Mouse (Mus musculus): ENCODE measurements around the gene Tcirg1. TPM values are rescaled to one million over a fixed set of nuclear protein-coding genes. Genes with fewer than 3 reads are reported as not detected.

The Tcirg1 gene
- polyA plus RNA-seq, 1 experiment from 2014 or later: 53.7 TPM

- WGBS: 91% methylated on average over 2 of the region's 2 CpGs
- Histone ChIP-seq H3K4me2 (no peak overlapping the region), H3K27me3 (no peaks in the 10 kb centered on the region), H3K4me1 (peaks cover 13% of the 10 kb centered on the region), H3K27ac (no peak overlapping the region), H3K4me3 (no peak overlapping the region), H3K9me3 (0 out of 2 replicates have a peak, but pooled peaks cover 3% of the 10 kb centered on the region), H3K9ac (no peak overlapping the region), H3K36me3 (peaks cover 29% of the 10 kb centered on the region)
- no peak for ATAC-seq (ENCODE audit: insufficient number of reproducible peaks, insufficient read depth, low FRiP score, low TSS enrichment, low read depth)
These were observed 42.0 kb downstream of the Tcirg1 start for GRCm38 (mm10) chr19:3864960-3865359.

- H3K36me3 ChIP-seq: peaks cover 29% of the 10 kb centered on the region
- 84% methylated on average over 2 of the region's 2 CpGs for WGBS
- H3K4me1 ChIP-seq: 0 out of 2 replicates have a peak, but pooled peaks cover 2% of the 10 kb centered on the region
- H3K4me3 ChIP-seq: no peak overlapping the region
- H3K27ac ChIP-seq: no peak overlapping the region
- no peak overlapping the region for H3K9ac ChIP-seq
- no peak overlapping the region for H3K4me2 ChIP-seq
- no peaks in the 10 kb centered on the region for H3K27me3 ChIP-seq
- no peak for ATAC-seq (ENCODE audit: insufficient number of reproducible peaks, insufficient read depth, low FRiP score, low TSS enrichment, low read depth)
- 0 out of 2 replicates have a peak, but pooled peaks cover 3% of the 10 kb centered on the region for H3K9me3 ChIP-seq
These were observed 44.2 kb downstream of the Tcirg1 start for GRCm38 (mm10) chr19:3862713-3863112.

GRCm38 (mm10) chr19:3857220-3857619 is 49.7 kb downstream of the Tcirg1 start:
- 0 out of 2 replicates have a peak, but pooled peaks cover 4% of the 10 kb centered on the region for H3K36me3 ChIP-seq
- H3K9me3 ChIP-seq: 0 out of 2 replicates have a peak, but pooled peaks cover 3% of the 10 kb centered on the region
- peaks cover 35% of the 10 kb centered on the region for H3K4me1 ChIP-seq
- no peaks in the 10 kb centered on the region for H3K27me3 ChIP-seq
- no peak overlapping the region for H3K27ac ChIP-seq
- no peak overlapping the region for H3K4me3 ChIP-seq
- no peak overlapping the region for H3K4me2 ChIP-seq
- WGBS: 84% methylated on average over 3 of the region's 3 CpGs
- no peak for ATAC-seq (ENCODE audit: insufficient number of reproducible peaks, insufficient read depth, low FRiP score, low TSS enrichment, low read depth)
- no peak overlapping the region for H3K9ac ChIP-seq

GRCm38 (mm10) chr19:3855601-3856000 is 51.3 kb downstream of the Tcirg1 start:
- Histone ChIP-seq H3K27ac (peak overlapping the region; percentile 40), H3K4me3 (no peak overlapping the region), H3K9me3 (no peaks in the 10 kb centered on the region), H3K4me2 (peak overlapping the region; percentile 21), H3K27me3 (no peaks in the 10 kb centered on the region), H3K4me1 (peaks cover 42% of the 10 kb centered on the region), H3K9ac (0 out of 2 replicates have a peak overlapping the region, but pooled peaks have one; percentile 8), H3K36me3 (no peaks in the 10 kb centered on the region)
- no peak for ATAC-seq (ENCODE audit: insufficient number of reproducible peaks, insufficient read depth, low FRiP score, low TSS enrichment, low read depth)
- WGBS: 9% methylated on average over 4 of the region's 4 CpGs

- Histone ChIP-seq H3K9ac (0 out of 2 replicates have a peak overlapping the region, but pooled peaks have one; percentile 8), H3K36me3 (no peaks in the 10 kb centered on the region), H3K4me1 (peaks cover 42% of the 10 kb centered on the region), H3K4me3 (no peak overlapping the region), H3K9me3 (no peaks in the 10 kb centered on the region), H3K4me2 (peak overlapping the region; percentile 21), H3K27me3 (no peaks in the 10 kb centered on the region), H3K27ac (peak overlapping the region; percentile 40)
- 59% methylated on average over 6 of the region's 6 CpGs for WGBS
- no peak for ATAC-seq (ENCODE audit: insufficient number of reproducible peaks, insufficient read depth, low FRiP score, low TSS enrichment, low read depth)
These were observed 51.8 kb downstream of the Tcirg1 start for GRCm38 (mm10) chr19:3855091-3855490.

- ATAC-seq (ENCODE audit: insufficient number of reproducible peaks, insufficient read depth, low FRiP score, low TSS enrichment, low read depth): no peak
- peaks cover 42% of the 10 kb centered on the region for H3K4me1 ChIP-seq
- no peaks in the 10 kb centered on the region for H3K36me3 ChIP-seq
- H3K4me2 ChIP-seq: peak overlapping the region; percentile 71
- 70% methylated on average over 1 of the region's 1 CpGs for WGBS
- no peaks in the 10 kb centered on the region for H3K9me3 ChIP-seq
- H3K27ac ChIP-seq: no peak overlapping the region
- no peak overlapping the region for H3K9ac ChIP-seq
- H3K4me3 ChIP-seq: 0 out of 2 replicates have a peak overlapping the region, but pooled peaks have one; percentile 4
- no peaks in the 10 kb centered on the region for H3K27me3 ChIP-seq
These were observed 53.0 kb downstream of the Tcirg1 start for GRCm38 (mm10) chr19:3853891-3854290.

GRCm38 (mm10) chr19:3853121-3853520 is 53.8 kb downstream of the Tcirg1 start:
- Histone ChIP-seq H3K9me3 (no peaks in the 10 kb centered on the region), H3K27me3 (no peaks in the 10 kb centered on the region), H3K4me1 (peaks cover 42% of the 10 kb centered on the region), H3K4me3 (peak overlapping the region; percentile 90), H3K9ac (no peak overlapping the region), H3K27ac (no peak overlapping the region), H3K4me2 (peak overlapping the region; percentile 71), H3K36me3 (no peaks in the 10 kb centered on the region)
- no peak for ATAC-seq (ENCODE audit: insufficient number of reproducible peaks, insufficient read depth, low FRiP score, low TSS enrichment, low read depth)
- 92% methylated on average over 10 of the region's 10 CpGs for WGBS

GRCm38 (mm10) chr19:3851979-3852681 is 54.8 kb downstream of the Tcirg1 start:
- peak overlapping the region; percentile 71 for H3K4me2 ChIP-seq
- H3K9me3 ChIP-seq: no peaks in the 10 kb centered on the region
- no peaks in the 10 kb centered on the region for H3K36me3 ChIP-seq
- H3K27me3 ChIP-seq: no peaks in the 10 kb centered on the region
- 0 out of 2 replicates have a peak, but pooled peaks have one; percentile 29 for ATAC-seq (ENCODE audit: insufficient number of reproducible peaks, insufficient read depth, low FRiP score, low TSS enrichment, low read depth)
- peak overlapping the region; percentile 91 for H3K9ac ChIP-seq
- H3K4me3 ChIP-seq: peak overlapping the region; percentile 90
- peaks cover 35% of the 10 kb centered on the region for H3K4me1 ChIP-seq
- under 1% methylated on average over 74 of the region's 74 CpGs for WGBS
- peak overlapping the region; percentile 98 for H3K27ac ChIP-seq

- Histone ChIP-seq H3K4me1 (peaks cover 33% of the 10 kb centered on the region), H3K27ac (peak within 1 kb of the TSS; percentile 98), H3K4me3 (peak within 1 kb of the TSS; percentile 90), H3K9ac (peak within 1 kb of the TSS; percentile 91), H3K9me3 (no peaks in the 10 kb centered on the region), H3K4me2 (peak within 1 kb of the TSS; percentile 71), H3K27me3 (no peaks in the 10 kb centered on the region), H3K36me3 (no peaks in the 10 kb centered on the region)
- ATAC-seq (ENCODE audit: insufficient number of reproducible peaks, insufficient read depth, low FRiP score, low TSS enrichment, low read depth): peak; percentile 99
- under 1% methylated on average over 54 of the region's 54 CpGs for WGBS
These were observed 55.4 kb downstream of the Tcirg1 start, which contains the start of gene Chka for GRCm38 (mm10) chr19:3851502-3851962. Chka (plus strand) TSS chr19:3851773.

- Histone ChIP-seq H3K27me3 (no peaks in the 10 kb centered on the region), H3K4me3 (peak overlapping the region; percentile 90), H3K9me3 (no peaks in the 10 kb centered on the region), H3K27ac (peak overlapping the region; percentile 98), H3K9ac (peak overlapping the region; percentile 66), H3K4me2 (peak overlapping the region; percentile 71), H3K36me3 (no peaks in the 10 kb centered on the region), H3K4me1 (peaks cover 31% of the 10 kb centered on the region)
- ATAC-seq (ENCODE audit: insufficient number of reproducible peaks, insufficient read depth, low FRiP score, low TSS enrichment, low read depth): no peak
- 2% methylated on average over 19 of the region's 19 CpGs for WGBS
These were observed 56.0 kb downstream of the Tcirg1 start for GRCm38 (mm10) chr19:3850847-3851469.

GRCm38 (mm10) chr19:3850076-3850475 is 56.9 kb downstream of the Tcirg1 start:
- Histone ChIP-seq H3K27ac (no peak overlapping the region), H3K4me1 (peaks cover 23% of the 10 kb centered on the region), H3K9me3 (no peaks in the 10 kb centered on the region), H3K9ac (no peak overlapping the region), H3K27me3 (no peaks in the 10 kb centered on the region), H3K4me3 (no peak overlapping the region), H3K36me3 (no peaks in the 10 kb centered on the region), H3K4me2 (no peak overlapping the region)
- no peak for ATAC-seq (ENCODE audit: insufficient number of reproducible peaks, insufficient read depth, low FRiP score, low TSS enrichment, low read depth)
- whole genome bisulfite sequencing: 35% methylated on average over 5 of the region's 5 CpGs

Measured in embryonic facial prominence, embryonic 13.5 days (tissue).